Mouse (Mus musculus): ENCODE results near the gene Wsb1. TPM values are rescaled to one million over a fixed set of nuclear protein-coding genes. Genes with fewer than 3 reads are reported as not detected.
"Not testable (repeated sequence)": the region's sequence is repeated elsewhere in the genome, so short reads cannot be mapped to it uniquely, and the experiment has no call there.

The Wsb1 gene
- total RNA-seq, 2 experiments from 2014 or later = 89.6 to 95.4 TPM

- intact Hi-C loops (cut with DNase I) = no loop called here
- no peak for DNase-seq (ENCODE audit: extremely low spot score in 1 of 2, low spot score in 2 of 2)
Measured at GRCm38 (mm10) chr11:79279732-79280405, 25.4 kb upstream of the Wsb1 start.

GRCm38 (mm10) chr11:79273757-79274156, 19.3 kb upstream of the Wsb1 start:
- intact Hi-C loops (cut with DNase I) = no loop called here
- no peak for DNase-seq (ENCODE audit: extremely low spot score in 1 of 2, low spot score in 2 of 2)

DNA sequence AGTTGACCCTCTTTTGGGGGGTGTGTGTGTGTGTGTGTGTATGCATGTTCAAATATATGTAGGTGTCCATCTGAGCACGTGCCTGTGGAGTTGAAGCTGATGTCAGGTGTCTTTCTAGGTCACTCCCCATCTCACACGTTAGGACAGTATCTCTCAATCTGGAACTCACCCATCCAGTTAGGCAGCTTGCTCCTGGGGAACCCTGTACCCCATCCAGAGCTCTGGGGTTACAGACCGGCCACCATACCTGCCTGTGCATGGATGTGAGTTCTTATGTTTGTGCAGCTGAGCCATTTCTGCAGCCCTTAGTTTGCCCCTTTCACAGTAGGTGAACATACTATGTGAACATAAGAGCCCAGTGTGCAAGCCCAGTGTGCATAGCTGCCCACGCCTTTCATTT, 18.6 kb upstream of the Wsb1 start:
- intact Hi-C loops (cut with DNase I) = no loop called here
- no peak for DNase-seq (ENCODE audit: extremely low spot score in 1 of 2, low spot score in 2 of 2)

GRCm38 (mm10) chr11:79267171-79267570, 12.7 kb upstream of the Wsb1 start:
- DNase-seq (ENCODE audit: extremely low spot score in 1 of 2, low spot score in 2 of 2) = peak; percentile 20 to 27
- intact Hi-C loops (cut with DNase I) = no loop called here

DNA sequence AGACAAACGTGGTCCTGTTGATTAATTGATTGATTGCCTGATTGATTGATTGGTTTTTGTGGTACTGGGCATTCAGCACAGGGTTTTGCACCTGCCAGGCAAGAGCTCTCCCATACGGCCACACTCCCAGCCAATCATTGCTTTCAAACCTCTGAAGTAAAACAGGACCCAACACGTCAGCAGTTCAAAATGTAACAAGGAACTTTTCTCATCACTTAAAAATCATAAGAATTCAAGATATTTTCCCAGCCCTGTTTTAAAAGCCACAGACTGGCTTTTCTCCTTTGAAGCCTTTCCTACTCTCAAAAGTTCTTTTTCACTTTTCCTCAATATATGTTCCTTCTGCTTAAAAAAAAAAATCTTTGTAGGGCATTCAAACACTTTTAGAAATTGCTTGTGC, 9.9 kb upstream of the Wsb1 start:
- intact Hi-C loops (cut with DNase I) = no loop called here
- no peak for DNase-seq (ENCODE audit: extremely low spot score in 1 of 2, low spot score in 2 of 2)

- intact Hi-C loops (cut with DNase I); DNase-seq (ENCODE audit: extremely low spot score in 1 of 2, low spot score in 2 of 2): not testable (repeated sequence)
Measured at GRCm38 (mm10) chr11:79260126-79260525, 5.7 kb upstream of the Wsb1 start.

DNA sequence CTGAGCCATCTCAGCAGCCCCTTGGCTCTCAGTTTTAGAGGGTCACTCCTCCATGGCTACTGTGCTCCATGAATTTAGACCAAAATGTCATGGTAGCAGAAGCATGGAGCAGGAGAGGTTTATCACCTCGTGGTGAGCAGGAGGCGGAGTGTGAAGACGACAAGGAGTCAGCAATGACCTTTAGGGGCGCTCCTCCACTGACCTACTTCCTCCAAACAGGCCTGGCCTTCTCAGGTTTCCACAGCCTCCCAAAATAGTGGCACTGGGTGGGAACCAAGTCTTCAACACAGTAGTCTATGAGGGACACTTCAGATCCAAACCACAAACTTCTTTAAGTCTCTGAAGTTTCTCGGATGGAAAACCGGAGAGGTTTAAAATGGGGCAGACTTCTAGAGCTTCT, 4.3 kb upstream of the Wsb1 start:
- intact Hi-C loops (cut with DNase I) = no loop called here

GRCm38 (mm10) chr11:79253542-79254390, 705 bp downstream of the Wsb1 start:
- intact Hi-C loops (cut with DNase I) = no loop called here
- DNase-seq (ENCODE audit: extremely low spot score in 1 of 2, low spot score in 2 of 2) = peak; percentile 45 to 78

More for the DNA sequence above, 4.3 kb upstream of the Wsb1 start:
- DNase-seq (ENCODE audit: extremely low spot score in 1 of 2, low spot score in 2 of 2) = no peak

DNA sequence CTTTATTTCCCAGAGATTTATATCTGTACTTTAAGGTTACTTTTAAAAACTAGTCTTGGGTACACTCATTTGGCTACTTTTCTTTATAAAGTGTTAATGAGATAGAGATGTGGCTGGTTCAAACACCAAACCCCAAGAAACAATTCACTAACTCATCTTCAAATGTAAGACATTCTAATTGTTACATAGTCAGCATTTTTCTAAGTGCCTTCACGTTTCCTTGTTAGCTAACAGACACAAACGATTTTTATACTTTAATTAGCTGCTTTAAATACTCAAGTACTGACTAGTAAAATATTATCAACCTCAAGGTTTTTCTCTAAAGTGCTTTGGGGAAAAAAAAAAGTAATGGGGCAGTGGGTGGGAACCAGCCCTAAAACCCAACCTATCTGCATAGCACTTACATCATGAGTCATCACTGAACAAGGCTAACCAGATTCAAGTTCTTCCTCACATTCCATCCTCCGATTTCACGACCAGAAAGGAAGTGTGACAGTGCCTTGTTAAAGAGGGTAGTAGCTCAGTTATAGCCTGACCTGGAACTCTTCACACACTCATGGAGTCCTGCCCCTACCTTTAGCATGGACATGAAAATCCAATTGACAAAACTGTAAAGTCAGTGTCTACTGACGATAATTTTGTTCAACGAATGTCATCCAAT, 1.5 kb downstream of the Wsb1 start:
- DNase-seq (ENCODE audit: extremely low spot score in 1 of 2, low spot score in 2 of 2) = no peak
- intact Hi-C loops (cut with DNase I) = no loop called here

DNA sequence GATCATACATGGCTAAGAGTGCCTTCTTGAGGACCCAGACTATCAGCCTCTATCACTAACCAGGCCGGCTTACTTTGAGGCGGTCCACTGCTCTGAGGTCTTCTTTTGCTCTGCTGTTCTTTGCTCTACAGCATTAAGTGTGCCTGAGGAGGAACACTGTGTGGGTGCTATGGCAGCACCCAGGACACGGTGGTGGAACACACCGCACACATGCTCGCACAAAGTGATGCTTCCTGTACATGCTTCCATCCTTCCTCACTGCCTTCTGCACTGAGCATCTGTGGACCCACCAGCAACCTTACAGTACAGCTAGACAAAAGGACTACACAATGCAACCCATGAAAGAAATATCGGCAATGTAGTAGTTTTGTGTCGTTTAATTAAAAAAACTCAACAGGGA, 15.4 kb downstream of the Wsb1 start:
- intact Hi-C loops (cut with DNase I) = no loop called here
- DNase-seq (ENCODE audit: extremely low spot score in 1 of 2, low spot score in 2 of 2) = no peak

GRCm38 (mm10) chr11:79238398-79238752, 16.1 kb downstream of the Wsb1 start:
- peak in 1 of 2 experiments; percentile 38 for DNase-seq (ENCODE audit: extremely low spot score in 1 of 2, low spot score in 2 of 2)
- intact Hi-C loops (cut with DNase I) = no loop called here

- intact Hi-C loops (cut with DNase I) = no loop called here
- no peak for DNase-seq (ENCODE audit: extremely low spot score in 1 of 2, low spot score in 2 of 2)
Measured at GRCm38 (mm10) chr11:79237644-79238397, 16.6 kb downstream of the Wsb1 start.

DNA sequence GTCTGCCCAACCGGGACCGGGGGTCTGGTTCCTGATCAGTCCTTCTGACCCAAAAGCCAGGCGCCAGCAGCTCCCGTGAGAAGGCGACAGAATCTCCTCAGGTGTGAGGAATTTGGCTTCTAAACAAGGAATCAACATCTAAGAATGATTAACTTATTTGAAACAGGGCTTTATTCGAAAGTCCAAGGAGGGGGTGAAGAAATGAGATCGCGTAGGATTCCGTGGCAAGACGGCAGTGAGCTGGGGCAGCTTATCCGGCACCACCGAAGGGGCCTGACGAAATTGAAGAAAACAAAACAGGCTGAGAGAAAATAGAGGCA, 24.3 kb downstream of the Wsb1 start:
- intact Hi-C loops (cut with DNase I) = no loop called here
- no peak for DNase-seq (ENCODE audit: extremely low spot score in 1 of 2, low spot score in 2 of 2)

DNA sequence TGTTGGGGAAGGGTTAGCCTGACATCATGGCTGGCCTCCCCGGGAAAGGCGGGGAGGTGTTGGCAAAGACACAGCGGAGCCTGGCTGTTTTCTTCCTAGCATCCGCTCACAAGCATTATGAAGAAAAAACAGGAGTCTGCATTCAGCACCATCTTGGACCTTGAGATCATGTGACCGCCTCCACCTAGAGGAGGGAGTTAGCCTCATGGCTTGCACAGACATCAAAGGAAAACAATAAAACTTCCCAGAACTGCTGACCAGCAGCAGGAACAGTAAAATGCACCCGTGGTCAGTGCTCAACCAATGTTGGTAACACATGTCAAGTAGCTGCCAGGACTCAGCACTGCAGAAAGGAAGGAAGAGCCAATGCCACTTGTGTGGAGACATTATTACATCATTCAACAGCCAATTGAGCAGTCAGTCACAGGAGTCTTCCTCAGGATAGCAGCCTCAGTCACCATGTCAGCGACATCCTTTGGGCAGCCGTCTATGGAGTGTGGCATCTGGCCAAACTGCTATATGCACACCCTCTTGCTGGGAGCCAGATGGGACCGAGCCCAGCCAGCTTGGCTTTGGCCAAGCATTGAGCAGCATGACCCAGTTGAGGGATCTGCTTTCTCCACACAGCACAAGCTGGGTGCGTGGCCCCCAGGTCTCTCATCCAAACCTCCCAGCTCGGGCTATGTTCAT, 24.8 kb downstream of the Wsb1 start:
- DNase-seq (ENCODE audit: extremely low spot score in 1 of 2, low spot score in 2 of 2) = peak in 1 of 2 experiments; percentile 37
- intact Hi-C loops (cut with DNase I) = loop anchor here (5.0 kb wide), 1 partner anchor 168 kb away; no protein-coding TSS in a partner anchor

DNA sequence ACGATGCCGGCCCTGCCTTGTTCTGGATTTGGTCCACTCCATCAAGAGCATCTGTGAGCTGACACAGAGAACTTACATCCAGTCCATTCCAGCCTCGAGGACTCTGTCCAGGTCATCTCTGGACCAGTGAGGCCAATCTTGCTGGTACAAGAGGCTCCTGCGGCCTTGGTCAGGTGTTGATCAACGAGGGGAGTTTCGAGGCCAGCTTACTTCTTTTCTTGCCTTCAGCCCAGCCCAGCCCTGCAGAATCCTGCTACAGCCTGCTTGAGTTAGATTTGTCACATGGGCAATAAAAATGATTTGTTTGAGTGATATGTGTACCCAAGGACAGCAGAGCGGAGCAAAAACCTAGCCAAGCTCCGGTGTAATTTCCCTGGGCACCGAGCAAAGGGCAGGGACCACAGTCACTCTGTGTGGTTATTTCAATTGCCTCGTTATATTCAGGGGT, 25.4 kb downstream of the Wsb1 start:
- intact Hi-C loops (cut with DNase I) = loop anchor here (5.0 kb wide), 1 partner anchor 168 kb away; no protein-coding TSS in a partner anchor

GRCm38 (mm10) chr11:79228089-79228488, 26.4 kb downstream of the Wsb1 start:
- no peak for DNase-seq (ENCODE audit: extremely low spot score in 1 of 2, low spot score in 2 of 2)
- intact Hi-C loops (cut with DNase I) = loop anchor here (5.0 kb wide), 1 partner anchor 169 kb away; no protein-coding TSS in a partner anchor

More for the DNA sequence above, 25.4 kb downstream of the Wsb1 start:
- no peak for DNase-seq (ENCODE audit: extremely low spot score in 1 of 2, low spot score in 2 of 2)

GRCm38 (mm10) chr11:79225371-79226155, 28.9 kb downstream of the Wsb1 start:
- DNase-seq (ENCODE audit: extremely low spot score in 1 of 2, low spot score in 2 of 2) = no peak
- intact Hi-C loops (cut with DNase I) = loop anchor here (2.0 to 5.0 kb wide), 2 partner anchors 71 to 172 kb away; partner anchors contain the start of gene Gm9964

Measured in left cerebral cortex, postnatal 10 days (tissue).